Mouse (Mus musculus) embryonic facial prominence, embryonic 15.5 days (tissue): ENCODE measurements at regions not wholly inside any gene's neighbourhood (a gene's known extent, or its start where the extent isn't known, plus 50 kb on each side); places are given as distances from the start of the nearest gene placed in this dataset.

Experiments used
- ATAC-seq: fragments of 200-750 bp; cut with Nextera tagmentation; 2 replicates; pipeline ENCODE4 v1.8.0; 2017; ENCODE audit warnings: low read depth, moderate TSS enrichment; ENCODE audit not compliant: insufficient number of reproducible peaks, low FRiP score, low TSS enrichment
- H3K27ac ChIP-seq: fragments of 300-500 bp; sonication (generic); replicated peaks from 2 replicates; pipeline ENCODE4 v1.5.1; 2015; ENCODE audit warnings: mild to moderate bottlenecking, inconsistent platforms
- H3K27me3 ChIP-seq: fragments of 300-500 bp; sonication (generic); 2 replicates; pipeline ENCODE4 v1.6.1; 2015; ENCODE audit warnings: inconsistent platforms
- H3K36me3 ChIP-seq: fragments of 300-500 bp; sonication (generic); 2 replicates; pipeline ENCODE4 v1.6.1; 2015; ENCODE audit warnings: mild to moderate bottlenecking, inconsistent platforms
- H3K4me1 ChIP-seq: fragments of 300-500 bp; sonication (generic); 2 replicates; pipeline ENCODE4 v1.6.1; 2015; ENCODE audit warnings: inconsistent platforms
- H3K4me2 ChIP-seq: fragments of 300-500 bp; sonication (generic); replicated peaks from 2 replicates; pipeline ENCODE4 v1.6.1; 2015; ENCODE audit warnings: mild to moderate bottlenecking, inconsistent platforms
- H3K4me3 ChIP-seq: fragments of 300-500 bp; sonication (generic); replicated peaks from 2 replicates; pipeline ENCODE4 v1.5.1; 2015; ENCODE audit warnings: mild to moderate bottlenecking, inconsistent platforms
- H3K9ac ChIP-seq: fragments of 300-500 bp; sonication (generic); 2 replicates; pipeline ENCODE4 v1.6.1; 2015; ENCODE audit warnings: inconsistent platforms
- H3K9me3 ChIP-seq: fragments of 300-500 bp; sonication (generic); replicated peaks from 2 replicates; pipeline ENCODE4 v1.6.1; 2016; ENCODE audit warnings: inconsistent platforms
- WGBS: fragments of 180-500 bp; shearing (Covaris S2); methylation state at CpG from one replicate; pipeline ENCODE4 v1.1.7; 2015; 5-methylcytosine and 5-hydroxymethylcytosine counted together

DNA sequence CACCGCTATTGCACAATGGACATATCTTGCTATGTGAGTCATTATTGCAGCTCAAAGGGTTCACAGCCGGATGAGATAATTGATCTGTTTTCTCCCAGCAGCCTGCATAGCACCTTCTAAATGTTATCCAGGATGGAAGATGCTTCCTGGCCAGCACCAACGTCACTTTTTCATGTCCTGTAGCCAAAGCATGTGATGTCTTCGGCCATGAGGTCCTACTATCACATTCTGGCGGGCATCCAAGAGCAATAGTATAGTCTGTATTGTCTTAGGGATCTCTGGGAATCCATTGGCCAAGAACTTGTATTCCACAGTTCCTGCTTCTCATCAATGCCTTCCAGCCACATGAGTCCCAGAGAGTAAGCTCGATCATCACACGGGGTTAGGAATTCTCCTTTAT lies 70.6 kb downstream of the Npy start:
- WGBS = 85% methylated on average over 7 of the region's 7 CpGs
- Histone ChIP-seq H3K4me3 (no peak overlapping the region), H3K36me3 (no peaks in the 10 kb centered on the region), H3K4me1 (no peaks in the 10 kb centered on the region), H3K9me3 (0 out of 2 replicates have a peak, but pooled peaks cover 7% of the 10 kb centered on the region), H3K27ac (no peak overlapping the region), H3K9ac (no peak overlapping the region), H3K27me3 (no peaks in the 10 kb centered on the region), H3K4me2 (no peak overlapping the region)
- ATAC-seq = no peak

DNA sequence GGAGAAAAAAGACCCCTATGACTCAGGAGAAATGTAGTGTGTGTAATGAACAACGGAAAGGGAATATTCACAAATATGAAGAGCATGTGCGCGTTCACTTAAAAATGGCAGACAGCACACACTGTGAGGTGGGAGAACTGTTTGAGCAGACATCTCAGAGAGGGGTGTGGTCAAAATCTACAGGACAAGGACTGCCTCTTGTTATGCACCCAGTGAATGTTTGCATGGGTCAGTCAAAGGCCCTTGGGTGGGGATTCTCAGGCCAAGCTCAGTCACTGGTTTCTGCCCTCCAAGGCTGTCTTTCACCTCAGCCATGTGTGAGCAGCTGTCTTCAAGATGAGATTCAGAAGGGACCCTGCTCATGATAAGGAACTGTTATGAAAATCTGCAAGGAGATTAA lies 76.6 kb downstream of the Npy start:
- Histone ChIP-seq H3K9ac (no peak overlapping the region), H3K9me3 (0 out of 2 replicates have a peak, but pooled peaks cover 7% of the 10 kb centered on the region), H3K4me2 (no peak overlapping the region), H3K27ac (no peak overlapping the region), H3K36me3 (no peaks in the 10 kb centered on the region), H3K27me3 (peaks cover 6% of the 10 kb centered on the region; the same call in 1 of the 2 replicates), H3K4me1 (no peaks in the 10 kb centered on the region), H3K4me3 (no peak overlapping the region)
- no peak for ATAC-seq
- WGBS = 92% methylated on average over 3 of the region's 3 CpGs

GRCm38 (mm10) chr6:49901512-49901911 lies 79.0 kb downstream of the Npy start:
- no peak overlapping the region for H3K4me2 ChIP-seq
- peaks cover 6% of the 10 kb centered on the region; the same call in 1 of the 2 replicates for H3K27me3 ChIP-seq
- ATAC-seq = no peak
- H3K4me1 ChIP-seq = no peaks in the 10 kb centered on the region
- WGBS = 65% methylated on average over 6 of the region's 6 CpGs
- H3K9me3 ChIP-seq = no peaks in the 10 kb centered on the region
- H3K9ac ChIP-seq = no peak overlapping the region
- H3K27ac ChIP-seq = no peak overlapping the region
- no peaks in the 10 kb centered on the region for H3K36me3 ChIP-seq
- H3K4me3 ChIP-seq = no peak overlapping the region

DNA sequence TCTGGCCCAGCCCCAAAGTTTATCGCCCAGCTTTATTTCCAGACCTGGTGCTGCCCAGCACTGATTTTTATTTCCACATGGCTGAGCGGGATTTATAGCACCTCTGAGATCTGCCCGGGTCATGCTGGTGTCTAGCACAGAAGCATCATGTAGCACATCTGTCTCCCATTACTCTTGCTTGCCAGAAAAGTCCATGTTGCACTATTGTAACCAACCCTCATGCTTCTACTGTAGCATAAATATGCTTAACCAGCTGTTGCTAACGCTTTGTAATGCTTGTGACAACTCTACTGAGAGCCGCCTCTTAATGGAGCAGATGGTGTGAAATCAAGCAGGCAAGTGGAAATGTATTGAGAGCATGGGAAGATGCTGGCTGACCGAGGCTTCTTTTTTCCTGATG lies 81.5 kb downstream of the Npy start:
- Histone ChIP-seq H3K4me2 (no peak overlapping the region), H3K36me3 (no peaks in the 10 kb centered on the region), H3K9ac (no peak overlapping the region), H3K4me1 (no peaks in the 10 kb centered on the region), H3K4me3 (no peak overlapping the region), H3K27me3 (peaks cover 6% of the 10 kb centered on the region; the same call in 1 of the 2 replicates), H3K27ac (no peak overlapping the region), H3K9me3 (no peaks in the 10 kb centered on the region)
- peak; percentile 67; the same call in 1 of the 2 replicates for ATAC-seq
- WGBS = 38% methylated on average over 6 of the region's 6 CpGs

- Histone ChIP-seq H3K36me3 (no peaks in the 10 kb centered on the region), H3K4me1 (no peaks in the 10 kb centered on the region), H3K9me3 (no peaks in the 10 kb centered on the region), H3K9ac (no peak overlapping the region), H3K27ac (no peak overlapping the region), H3K27me3 (peaks cover 6% of the 10 kb centered on the region; the same call in 1 of the 2 replicates), H3K4me2 (no peak overlapping the region), H3K4me3 (no peak overlapping the region)
- ATAC-seq = no peak
- WGBS = 86% methylated on average over 2 of the region's 2 CpGs
Measured at GRCm38 (mm10) chr6:49906456-49906855, 83.9 kb downstream of the Npy start.

DNA sequence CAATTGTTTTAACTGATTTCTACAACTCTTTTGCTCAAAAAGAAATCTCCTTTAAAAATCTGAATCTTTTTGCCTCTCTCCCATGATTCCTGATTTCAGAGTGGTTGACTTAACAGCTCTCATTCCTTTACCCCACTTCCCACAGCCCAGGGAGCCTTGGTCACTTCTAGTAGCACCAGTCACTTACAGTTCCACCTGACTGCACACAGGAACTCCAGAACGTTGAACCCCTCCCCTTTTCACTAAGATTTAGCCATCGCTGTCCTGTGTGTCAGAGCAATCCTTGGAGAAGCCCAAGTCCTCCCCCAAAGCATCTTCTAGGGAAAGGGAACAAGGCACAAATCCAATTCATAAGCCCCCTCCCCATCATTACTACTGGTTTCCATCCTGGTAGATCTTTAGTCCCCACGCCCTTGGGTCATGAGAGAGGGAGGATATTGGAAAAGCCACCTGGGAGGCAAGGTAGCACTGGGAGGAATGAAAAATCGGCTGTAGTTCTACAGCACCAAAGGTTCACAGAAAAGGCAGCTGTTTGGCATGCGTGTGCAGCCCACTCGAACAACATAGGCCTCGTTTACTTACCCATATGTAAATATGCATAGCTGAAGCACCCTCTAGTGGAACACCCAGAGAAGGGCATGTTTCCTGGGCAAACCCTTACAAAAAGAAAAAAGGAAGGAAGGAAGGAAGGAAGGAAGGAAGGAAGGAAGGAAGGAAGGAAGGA lies 96.7 kb downstream of the Npy start:
- Histone ChIP-seq H3K27me3 (no peaks in the 10 kb centered on the region), H3K4me1 (no peaks in the 10 kb centered on the region), H3K4me3 (no peak overlapping the region), H3K4me2 (no peak overlapping the region), H3K9me3 (no peaks in the 10 kb centered on the region), H3K27ac (no peak overlapping the region), H3K9ac (no peak overlapping the region), H3K36me3 (no peaks in the 10 kb centered on the region)
- no peak for ATAC-seq
- WGBS = 29% methylated on average over 7 of the region's 7 CpGs

DNA sequence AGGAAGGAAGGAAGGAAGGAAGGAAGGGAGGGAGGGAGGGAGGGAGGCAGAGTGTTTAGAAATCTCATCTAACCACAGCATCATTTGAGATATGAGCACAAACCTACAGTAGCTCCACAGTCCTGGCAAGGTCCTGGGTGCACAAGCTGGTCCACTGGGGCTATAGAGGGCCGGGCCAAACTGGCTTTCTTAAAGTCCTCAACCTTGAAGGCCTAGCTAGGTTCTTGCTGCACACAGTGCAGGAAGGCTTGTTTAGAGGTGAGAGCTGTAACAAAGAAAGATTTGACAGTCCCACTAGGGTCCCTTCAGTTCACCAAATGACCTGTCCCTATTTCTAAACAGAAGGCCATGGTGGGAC lies 97.3 kb downstream of the Npy start:
- Histone ChIP-seq H3K27ac (no peak overlapping the region), H3K36me3 (no peaks in the 10 kb centered on the region), H3K9ac (no peak overlapping the region), H3K9me3 (no peaks in the 10 kb centered on the region), H3K4me1 (no peaks in the 10 kb centered on the region), H3K4me2 (no peak overlapping the region), H3K4me3 (no peak overlapping the region), H3K27me3 (no peaks in the 10 kb centered on the region)
- ATAC-seq = no peak
- 75% methylated on average over 1 of the region's 1 CpGs for WGBS

- Histone ChIP-seq H3K36me3 (no peaks in the 10 kb centered on the region), H3K9me3 (no peaks in the 10 kb centered on the region), H3K9ac (no peak overlapping the region), H3K27ac (no peak overlapping the region), H3K4me2 (no peak overlapping the region), H3K27me3 (no peaks in the 10 kb centered on the region), H3K4me1 (no peaks in the 10 kb centered on the region), H3K4me3 (no peak overlapping the region)
- ATAC-seq = no peak
- 71% methylated on average over 5 of the region's 5 CpGs for WGBS
Measured at GRCm38 (mm10) chr6:49924296-49924695, 101.8 kb downstream of the Npy start.

DNA sequence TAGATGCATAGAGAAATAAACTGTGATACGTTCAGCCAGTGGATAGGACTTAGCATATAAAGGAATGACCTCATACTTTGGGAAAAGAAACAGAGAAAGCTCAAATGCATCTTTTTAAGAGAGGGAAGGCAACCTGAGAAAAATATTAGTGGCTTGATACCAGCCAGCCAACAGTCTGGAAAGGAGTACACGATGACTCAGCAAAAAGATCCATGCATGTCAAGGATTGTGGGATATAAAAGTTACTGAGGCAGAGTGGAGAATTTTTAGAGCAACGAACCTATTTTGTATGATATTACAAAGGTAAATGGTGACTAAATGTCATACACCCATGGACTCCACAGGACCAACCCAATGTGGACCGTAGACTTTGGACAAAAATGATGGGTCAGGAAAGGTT lies 105.6 kb downstream of the Npy start:
- Histone ChIP-seq H3K9ac (no peak overlapping the region), H3K4me1 (no peaks in the 10 kb centered on the region), H3K27ac (no peak overlapping the region), H3K36me3 (no peaks in the 10 kb centered on the region), H3K9me3 (no peaks in the 10 kb centered on the region), H3K4me2 (no peak overlapping the region), H3K4me3 (no peak overlapping the region), H3K27me3 (no peaks in the 10 kb centered on the region)
- no peak for ATAC-seq
- WGBS = 78% methylated on average over 4 of the region's 4 CpGs

DNA sequence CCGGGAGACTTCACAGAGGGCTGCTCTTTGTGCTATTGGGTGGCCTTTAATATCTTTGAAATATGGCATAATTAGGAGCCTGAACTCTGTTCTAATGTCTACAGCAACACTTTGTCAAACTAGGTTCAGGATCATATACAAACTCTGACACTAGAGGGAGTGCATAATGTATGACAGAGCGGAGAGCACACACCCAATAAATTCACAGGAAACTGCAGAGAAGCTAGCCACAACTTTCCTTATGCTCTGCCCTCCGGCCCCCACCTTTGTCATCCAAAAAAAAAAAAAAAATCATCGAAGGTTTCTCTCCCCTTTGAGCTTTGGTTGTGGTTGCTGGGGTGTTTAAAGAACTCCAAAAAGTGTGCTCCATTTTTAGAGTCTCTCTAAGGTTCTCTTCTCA lies 107.6 kb downstream of the Npy start:
- H3K36me3 ChIP-seq = no peaks in the 10 kb centered on the region
- ATAC-seq = no peak
- no peak overlapping the region for H3K4me2 ChIP-seq

DNA sequence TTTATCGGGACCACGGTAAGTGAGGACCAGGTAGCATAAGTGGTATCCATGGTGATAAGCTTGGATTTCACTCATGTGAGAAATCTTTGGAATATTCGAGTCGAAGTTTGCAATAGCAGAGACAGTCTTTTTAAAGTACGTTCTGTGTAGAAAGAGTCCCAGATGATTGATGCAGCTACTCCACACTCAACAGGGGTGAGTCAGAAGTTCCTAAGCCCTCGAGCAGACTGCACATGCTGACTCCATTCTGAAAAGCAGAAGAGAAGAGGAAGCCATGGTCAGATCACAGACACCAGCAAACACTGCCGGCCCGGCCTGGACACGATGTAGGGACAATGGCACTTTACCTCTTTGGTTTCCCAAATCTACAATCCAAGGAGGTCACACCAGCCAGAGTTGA lies 120.6 kb downstream of the Npy start:
- Histone ChIP-seq H3K36me3 (no peaks in the 10 kb centered on the region), H3K9me3 (no peaks in the 10 kb centered on the region), H3K27me3 (no peaks in the 10 kb centered on the region), H3K9ac (no peak overlapping the region), H3K4me2 (no peak overlapping the region), H3K27ac (no peak overlapping the region), H3K4me1 (no peaks in the 10 kb centered on the region), H3K4me3 (no peak overlapping the region)
- 82% methylated on average over 9 of the region's 9 CpGs for WGBS
- ATAC-seq = no peak

More for the DNA sequence above, 107.6 kb downstream of the Npy start:
- Histone ChIP-seq H3K9me3 (no peaks in the 10 kb centered on the region), H3K4me3 (no peak overlapping the region), H3K4me1 (no peaks in the 10 kb centered on the region), H3K27ac (no peak overlapping the region), H3K9ac (no peak overlapping the region), H3K27me3 (no peaks in the 10 kb centered on the region)
- 38% methylated on average over 4 of the region's 4 CpGs for WGBS

GRCm38 (mm10) chr6:49958891-49959290 lies 136.4 kb downstream of the Npy start:
- 89% methylated on average over 8 of the region's 8 CpGs for WGBS
- no peak overlapping the region for H3K27ac ChIP-seq
- H3K36me3 ChIP-seq = no peaks in the 10 kb centered on the region
- no peaks in the 10 kb centered on the region for H3K27me3 ChIP-seq
- ATAC-seq = no peak
- H3K4me1 ChIP-seq = no peaks in the 10 kb centered on the region
- H3K4me2 ChIP-seq = no peak overlapping the region
- no peak overlapping the region for H3K9ac ChIP-seq
- no peak overlapping the region for H3K4me3 ChIP-seq
- no peaks in the 10 kb centered on the region for H3K9me3 ChIP-seq
